Mouse (Mus musculus): ENCODE data around the gene Rbfox3. TPM values are rescaled to one million over a fixed set of nuclear protein-coding genes. Genes with fewer than 3 reads are reported as not detected.

The Rbfox3 gene
- polyA plus RNA-seq, 1 experiment from 2014 or later = 0.26 TPM

DNA sequence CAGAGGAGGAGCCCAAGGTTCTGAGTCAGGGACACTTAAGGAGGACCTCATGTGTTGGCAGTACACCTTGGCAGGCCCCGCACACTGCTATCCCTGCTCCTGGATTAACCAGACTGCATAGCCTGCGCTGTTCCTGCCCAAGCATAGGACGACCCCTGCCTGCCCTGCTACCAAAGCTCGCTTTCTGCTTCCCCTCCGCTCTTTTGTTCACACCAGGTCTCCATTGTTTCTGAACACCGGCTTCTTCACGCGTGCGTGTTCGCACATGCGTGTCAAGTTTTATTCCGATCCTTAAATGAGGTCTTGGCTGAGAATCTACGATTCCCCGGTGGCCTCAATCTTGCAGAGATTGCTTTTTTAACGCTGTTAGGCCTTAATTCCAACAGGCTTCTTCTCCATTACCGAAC lies 20.4 kb downstream of the Rbfox3 start:
- Histone ChIP-seq H3K36me3 (no peaks in the 10 kb centered on the region), H3K4me3 (no peak overlapping the region), H3K4me1 (replicated peaks) (no peaks in the 10 kb centered on the region), H3K9ac (no peak overlapping the region), H3K27ac (ENCODE audit: poor library complexity, severe bottlenecking) (no peak overlapping the region), H3K4me2 (no peak overlapping the region), H3K9me3 (replicated peaks) (no peaks in the 10 kb centered on the region; the same call in 1 of the 2 replicates), H3K27me3 (replicated peaks) (peaks cover 22% of the 10 kb centered on the region; the same call in 1 of the 2 replicates)
- no peak for ATAC-seq (ENCODE audit: insufficient number of reproducible peaks, low FRiP score)
- 76% methylated on average over 16 of the region's 16 CpGs for WGBS

DNA sequence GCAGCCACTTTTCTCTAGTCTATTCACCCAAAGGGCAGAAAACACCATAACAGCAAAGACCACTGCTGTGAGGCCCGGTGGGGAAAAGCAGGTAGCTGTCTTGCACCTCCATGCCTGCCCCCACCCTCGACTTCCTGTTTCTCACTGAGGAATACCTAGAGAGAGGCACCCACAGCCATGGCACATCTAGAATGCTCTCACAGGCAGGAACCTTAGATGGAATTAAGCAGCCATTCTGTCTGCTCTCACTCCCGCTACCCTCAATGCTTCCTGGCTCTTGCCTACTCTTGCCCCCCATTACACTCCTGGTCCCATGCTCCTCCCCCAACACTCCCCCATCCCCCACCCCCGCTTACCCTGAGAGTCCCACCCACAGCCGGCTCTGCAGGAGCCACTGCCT lies 20.9 kb downstream of the Rbfox3 start:
- ATAC-seq (ENCODE audit: insufficient number of reproducible peaks, low FRiP score) = no peak
- H3K9ac ChIP-seq = no peak overlapping the region
- H3K4me3 ChIP-seq = no peak overlapping the region
- H3K36me3 ChIP-seq = no peaks in the 10 kb centered on the region
- no peak overlapping the region for H3K27ac ChIP-seq (ENCODE audit: poor library complexity, severe bottlenecking)
- 42% methylated on average over 5 of the region's 5 CpGs for WGBS
- H3K4me1 ChIP-seq (replicated peaks) = no peaks in the 10 kb centered on the region
- peaks cover 18% of the 10 kb centered on the region; the same call in 1 of the 2 replicates for H3K27me3 ChIP-seq (replicated peaks)
- no peaks in the 10 kb centered on the region; the same call in 1 of the 2 replicates for H3K9me3 ChIP-seq (replicated peaks)
- H3K4me2 ChIP-seq = no peak overlapping the region

DNA sequence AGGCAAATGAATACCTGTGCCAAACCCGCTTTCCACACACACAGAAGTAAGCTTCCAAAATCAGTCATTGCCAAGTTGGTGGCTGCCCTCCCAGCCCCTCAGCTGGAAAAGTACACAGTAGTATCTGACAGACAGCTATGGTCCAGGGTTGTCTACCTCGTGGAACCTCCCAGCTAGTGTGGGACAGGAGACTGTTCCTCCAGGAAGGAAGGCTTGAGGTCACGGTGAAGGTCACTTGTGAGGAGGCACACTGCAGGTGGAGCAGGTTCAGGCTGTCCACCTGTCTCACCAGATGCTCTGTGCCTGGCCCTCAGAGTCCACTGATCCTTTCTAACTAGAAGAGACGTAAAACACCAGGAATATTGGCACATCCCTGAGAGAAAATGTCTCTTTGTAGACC lies 21.9 kb downstream of the Rbfox3 start:
- Histone ChIP-seq H3K27ac (ENCODE audit: poor library complexity, severe bottlenecking) (no peak overlapping the region), H3K27me3 (replicated peaks) (peaks cover 18% of the 10 kb centered on the region; the same call in 1 of the 2 replicates), H3K4me2 (no peak overlapping the region), H3K9ac (no peak overlapping the region), H3K4me1 (replicated peaks) (no peaks in the 10 kb centered on the region), H3K9me3 (replicated peaks) (no peaks in the 10 kb centered on the region; the same call in 1 of the 2 replicates), H3K4me3 (no peak overlapping the region), H3K36me3 (no peaks in the 10 kb centered on the region)
- WGBS = 75% methylated on average over 4 of the region's 4 CpGs
- ATAC-seq (ENCODE audit: insufficient number of reproducible peaks, low FRiP score) = no peak

DNA sequence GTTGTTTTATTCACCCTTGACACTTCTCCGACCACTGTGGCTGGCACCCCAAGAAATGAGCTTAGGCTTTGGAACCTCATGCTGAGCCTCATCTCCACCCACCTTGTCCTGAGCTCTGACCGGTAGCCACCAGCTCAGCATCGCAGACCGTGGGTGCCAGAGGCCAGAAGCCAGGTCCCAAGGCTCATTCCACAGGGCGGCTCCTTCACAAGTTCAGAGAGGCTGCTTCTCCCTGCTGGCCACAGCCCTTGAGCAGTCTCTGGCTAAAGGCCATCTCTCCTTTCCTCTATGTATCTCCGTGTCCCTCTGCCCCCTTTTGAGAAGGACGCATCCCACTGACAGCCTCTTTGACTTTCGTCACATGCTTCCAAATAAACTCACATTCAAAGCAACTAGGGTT lies 23.0 kb downstream of the Rbfox3 start:
- no peak for ATAC-seq (ENCODE audit: insufficient number of reproducible peaks, low FRiP score)
- Histone ChIP-seq H3K4me3 (no peak overlapping the region), H3K4me1 (replicated peaks) (no peaks in the 10 kb centered on the region), H3K36me3 (no peaks in the 10 kb centered on the region), H3K9me3 (replicated peaks) (no peaks in the 10 kb centered on the region; the same call in 1 of the 2 replicates), H3K4me2 (no peak overlapping the region), H3K27ac (ENCODE audit: poor library complexity, severe bottlenecking) (no peak overlapping the region), H3K27me3 (replicated peaks) (peaks cover 18% of the 10 kb centered on the region; the same call in 1 of the 2 replicates), H3K9ac (no peak overlapping the region)
- 70% methylated on average over 8 of the region's 8 CpGs for WGBS

DNA sequence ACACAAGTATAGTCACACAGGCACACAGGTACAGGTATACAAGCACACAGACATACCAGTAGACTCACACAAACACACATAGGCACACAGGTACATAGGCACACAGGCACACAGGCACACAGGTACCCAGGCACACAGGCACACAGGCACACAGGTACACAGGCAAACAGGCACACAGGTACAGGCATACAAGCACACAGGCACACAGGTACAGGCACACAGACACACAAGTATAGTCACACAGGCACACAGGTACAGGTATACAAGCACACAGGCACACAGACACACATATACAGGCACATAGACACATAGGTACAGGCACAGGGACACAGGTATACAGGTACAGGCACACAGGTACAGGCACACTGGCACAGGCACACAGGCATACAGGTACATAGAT lies 24.2 kb downstream of the Rbfox3 start:
- Histone ChIP-seq H3K36me3 (no peaks in the 10 kb centered on the region), H3K9me3 (replicated peaks) (no peaks in the 10 kb centered on the region; the same call in 1 of the 2 replicates), H3K9ac (no peak overlapping the region), H3K4me1 (replicated peaks) (no peaks in the 10 kb centered on the region), H3K4me2 (no peak overlapping the region), H3K27me3 (replicated peaks) (peaks cover 28% of the 10 kb centered on the region; the same call in 1 of the 2 replicates), H3K27ac (ENCODE audit: poor library complexity, severe bottlenecking) (no peak overlapping the region), H3K4me3 (no peak overlapping the region)
- no peak for ATAC-seq (ENCODE audit: insufficient number of reproducible peaks, low FRiP score)

DNA sequence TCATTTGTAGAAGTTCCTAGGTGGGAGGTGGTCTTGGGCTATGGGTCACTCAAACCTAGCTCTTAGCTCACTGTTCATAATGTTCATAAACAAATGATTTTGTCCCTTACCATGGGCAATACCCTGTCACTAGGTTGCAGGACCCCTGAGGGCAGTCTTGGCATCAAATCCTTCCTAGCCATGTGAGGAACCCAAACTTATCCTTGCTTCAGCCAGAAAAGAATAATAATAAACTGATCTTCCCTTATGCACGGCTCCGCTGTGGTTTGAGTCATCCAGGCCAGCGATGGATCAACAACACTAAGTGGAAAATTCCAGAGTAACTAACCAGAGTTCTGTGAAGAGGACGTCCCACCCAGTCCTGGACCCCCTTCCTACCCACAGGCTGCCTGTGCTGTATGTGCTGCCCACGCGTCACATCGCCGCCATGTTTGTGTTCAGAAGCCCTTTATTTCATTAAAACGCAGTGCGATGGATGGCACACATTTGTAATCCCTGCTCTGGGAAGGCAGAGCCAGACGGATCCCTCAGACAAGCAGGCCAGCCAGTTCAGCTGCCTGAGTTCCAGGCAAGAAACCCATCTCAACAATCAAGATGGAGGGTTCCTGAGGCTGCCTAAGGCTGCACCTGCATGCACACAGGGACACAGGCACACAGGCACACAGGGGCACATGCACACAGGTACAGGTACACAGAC lies 25.0 kb downstream of the Rbfox3 start:
- no peak for ATAC-seq (ENCODE audit: insufficient number of reproducible peaks, low FRiP score)
- WGBS = 87% methylated on average over 11 of the region's 11 CpGs
- Histone ChIP-seq H3K4me1 (replicated peaks) (0 out of 2 replicates have a peak, but pooled peaks cover 2% of the 10 kb centered on the region), H3K4me2 (no peak overlapping the region), H3K4me3 (no peak overlapping the region), H3K27ac (ENCODE audit: poor library complexity, severe bottlenecking) (no peak overlapping the region), H3K27me3 (replicated peaks) (peaks cover 32% of the 10 kb centered on the region; the same call in 1 of the 2 replicates), H3K9me3 (replicated peaks) (no peaks in the 10 kb centered on the region; the same call in 1 of the 2 replicates), H3K36me3 (no peaks in the 10 kb centered on the region), H3K9ac (no peak overlapping the region)

DNA sequence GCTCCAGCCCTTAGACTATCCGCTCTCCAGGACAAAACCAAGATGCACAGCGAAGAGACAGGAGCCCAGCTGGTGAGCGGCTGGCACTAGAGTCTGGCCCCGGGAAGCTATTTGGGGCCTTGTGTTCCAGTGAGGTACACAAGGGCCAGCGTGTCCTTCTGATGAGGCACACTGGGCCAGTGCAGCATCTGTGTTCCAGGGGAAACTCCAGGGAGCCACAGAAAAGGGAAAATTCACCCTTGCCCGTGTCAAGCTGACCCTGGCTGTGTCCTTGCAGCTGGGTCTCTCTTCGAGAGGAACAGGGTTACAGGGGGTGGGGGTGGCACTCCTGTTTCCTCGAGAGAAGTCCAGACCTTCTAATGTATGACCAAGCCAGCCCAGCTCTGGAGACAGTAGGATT lies 25.8 kb downstream of the Rbfox3 start:
- Histone ChIP-seq H3K4me1 (replicated peaks) (0 out of 2 replicates have a peak, but pooled peaks cover 6% of the 10 kb centered on the region), H3K4me3 (no peak overlapping the region), H3K27ac (ENCODE audit: poor library complexity, severe bottlenecking) (no peak overlapping the region), H3K27me3 (replicated peaks) (peaks cover 32% of the 10 kb centered on the region; the same call in 1 of the 2 replicates), H3K9me3 (replicated peaks) (no peaks in the 10 kb centered on the region; the same call in 1 of the 2 replicates), H3K36me3 (no peaks in the 10 kb centered on the region), H3K4me2 (no peak overlapping the region), H3K9ac (no peak overlapping the region)
- ATAC-seq (ENCODE audit: insufficient number of reproducible peaks, low FRiP score) = no peak
- WGBS = 68% methylated on average over 8 of the region's 8 CpGs

DNA sequence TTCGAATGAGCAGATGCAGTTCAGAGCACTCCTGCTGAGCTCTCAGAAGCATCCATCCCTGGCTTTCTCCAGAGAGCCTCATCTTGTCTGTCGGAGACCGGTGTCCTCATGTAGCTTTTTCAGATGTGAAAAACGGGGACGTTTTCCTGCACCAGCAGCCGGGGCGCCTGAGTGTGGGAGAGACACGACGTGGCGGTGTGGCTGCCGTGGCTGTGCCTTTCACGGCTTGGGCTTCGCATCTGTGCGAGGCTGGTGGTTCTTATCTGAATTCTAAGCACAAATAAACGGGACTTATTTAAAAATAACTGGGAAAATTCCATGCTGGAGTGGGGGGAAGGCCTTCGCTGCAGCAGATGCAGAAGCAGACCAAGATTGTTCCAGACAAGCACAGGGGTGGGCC lies 26.3 kb downstream of the Rbfox3 start:
- no peak for ATAC-seq (ENCODE audit: insufficient number of reproducible peaks, low FRiP score)
- WGBS = 79% methylated on average over 16 of the region's 16 CpGs
- no peaks in the 10 kb centered on the region for H3K36me3 ChIP-seq
- no peak overlapping the region for H3K4me3 ChIP-seq
- H3K9me3 ChIP-seq (replicated peaks) = no peaks in the 10 kb centered on the region; the same call in 1 of the 2 replicates
- no peak overlapping the region for H3K4me2 ChIP-seq
- H3K4me1 ChIP-seq (replicated peaks) = 0 out of 2 replicates have a peak, but pooled peaks cover 6% of the 10 kb centered on the region
- H3K27me3 ChIP-seq (replicated peaks) = peaks cover 30% of the 10 kb centered on the region; the same call in 1 of the 2 replicates
- no peak overlapping the region for H3K9ac ChIP-seq
- H3K27ac ChIP-seq (ENCODE audit: poor library complexity, severe bottlenecking) = no peak overlapping the region

DNA sequence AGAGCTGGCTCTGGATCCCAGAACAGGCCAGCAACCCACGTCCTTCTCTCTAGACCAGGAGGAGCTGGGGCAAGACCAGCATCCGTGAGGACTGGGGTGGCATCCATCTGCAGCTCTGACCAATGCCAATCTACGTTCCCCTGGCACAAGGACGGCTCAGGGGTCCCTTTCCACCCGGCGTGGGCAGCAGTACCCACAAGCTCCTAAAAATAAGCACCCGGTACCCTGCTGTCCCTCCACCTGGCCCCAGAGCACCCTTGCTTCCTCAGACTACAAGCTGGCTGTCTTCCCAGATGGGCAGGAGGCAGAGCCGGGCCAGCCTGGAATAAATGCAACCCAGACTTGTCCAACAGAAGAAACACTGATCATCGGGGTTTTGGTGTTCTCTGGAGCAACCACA lies 28.3 kb downstream of the Rbfox3 start:
- no peak overlapping the region for H3K4me3 ChIP-seq
- 64% methylated on average over 9 of the region's 9 CpGs for WGBS
- no peak overlapping the region for H3K9ac ChIP-seq
- H3K36me3 ChIP-seq = no peaks in the 10 kb centered on the region
- H3K9me3 ChIP-seq (replicated peaks) = peaks cover 3% of the 10 kb centered on the region
- H3K27me3 ChIP-seq (replicated peaks) = peaks cover 14% of the 10 kb centered on the region; the same call in 1 of the 2 replicates
- H3K4me2 ChIP-seq = no peak overlapping the region
- no peak overlapping the region for H3K27ac ChIP-seq (ENCODE audit: poor library complexity, severe bottlenecking)
- H3K4me1 ChIP-seq (replicated peaks) = 0 out of 2 replicates have a peak, but pooled peaks cover 6% of the 10 kb centered on the region
- ATAC-seq (ENCODE audit: insufficient number of reproducible peaks, low FRiP score) = no peak

DNA sequence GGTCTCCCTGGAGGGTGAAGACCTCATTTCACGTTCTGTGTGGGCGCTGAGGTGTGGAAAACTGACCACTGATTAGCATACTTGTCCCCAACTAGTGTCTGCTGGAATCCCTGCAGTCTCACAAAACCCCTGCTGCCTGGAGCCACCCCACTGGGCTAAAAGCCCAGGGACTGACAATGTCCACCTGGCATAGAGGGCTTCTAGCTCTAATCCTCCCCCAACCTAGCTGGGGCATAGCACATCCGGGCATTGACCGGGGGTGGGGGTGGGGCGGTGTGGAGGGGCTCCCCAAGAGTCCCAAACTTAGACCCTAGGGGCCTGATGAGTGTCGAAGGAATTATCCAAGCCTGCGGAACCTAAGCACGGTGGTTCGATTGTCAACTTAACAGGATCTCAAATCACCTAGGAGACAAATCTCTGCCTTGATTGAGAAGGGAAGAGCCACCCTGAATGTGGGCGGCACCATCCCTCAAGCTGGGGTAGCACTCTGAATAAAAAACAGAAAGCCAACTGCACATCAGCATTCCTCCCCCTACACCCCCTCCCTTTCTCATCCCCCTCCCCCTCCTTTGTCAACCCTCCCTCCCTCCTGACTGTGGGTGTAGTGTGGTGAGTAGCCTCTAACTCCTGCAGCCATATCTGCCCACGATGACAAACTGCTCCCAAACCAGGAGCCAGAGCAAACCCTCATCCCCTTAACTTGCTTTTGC lies 29.5 kb downstream of the Rbfox3 start:
- no peak overlapping the region for H3K27ac ChIP-seq (ENCODE audit: poor library complexity, severe bottlenecking)
- ATAC-seq (ENCODE audit: insufficient number of reproducible peaks, low FRiP score) = no peak
- H3K4me2 ChIP-seq = no peak overlapping the region
- WGBS = 24% methylated on average over 11 of the region's 11 CpGs
- H3K4me3 ChIP-seq = no peak overlapping the region
- peaks cover 7% of the 10 kb centered on the region for H3K9me3 ChIP-seq (replicated peaks)
- 0 out of 2 replicates have a peak, but pooled peaks cover 6% of the 10 kb centered on the region for H3K4me1 ChIP-seq (replicated peaks)
- H3K36me3 ChIP-seq = no peaks in the 10 kb centered on the region
- peaks cover 14% of the 10 kb centered on the region; the same call in 1 of the 2 replicates for H3K27me3 ChIP-seq (replicated peaks)
- no peak overlapping the region for H3K9ac ChIP-seq

DNA sequence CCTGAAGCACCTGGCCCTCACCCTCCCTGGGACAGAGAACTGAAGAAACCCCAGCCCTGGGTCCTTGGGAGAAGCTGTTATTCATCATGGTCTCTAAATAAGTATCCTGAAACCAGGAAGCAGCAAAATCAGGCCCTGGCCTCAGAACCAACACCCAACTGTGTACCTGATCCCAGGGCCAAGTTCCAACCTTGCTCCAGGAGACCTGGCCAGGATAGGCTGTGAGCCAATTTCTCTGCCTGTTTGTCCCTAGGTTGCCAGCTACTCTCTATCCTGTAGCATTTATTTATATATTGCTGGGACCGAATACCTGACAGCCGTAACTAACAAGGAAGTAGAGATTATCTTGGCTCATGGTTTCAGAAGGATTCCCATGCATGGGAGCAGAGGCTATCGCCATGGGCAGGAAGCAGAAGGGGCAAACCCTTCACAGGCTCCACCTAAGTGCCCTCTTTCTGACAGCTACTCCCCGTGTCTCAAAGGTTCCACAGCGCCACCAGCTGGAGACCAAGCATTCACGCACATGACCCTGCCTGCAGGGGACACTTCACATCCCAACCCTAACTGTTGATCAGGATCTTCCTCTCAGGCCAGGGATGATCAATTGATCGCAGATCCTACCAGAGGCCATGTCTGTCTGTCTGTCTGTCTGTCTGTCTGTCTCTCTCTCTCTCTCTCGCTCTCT lies 31.8 kb downstream of the Rbfox3 start:
- H3K27ac ChIP-seq (ENCODE audit: poor library complexity, severe bottlenecking) = no peak overlapping the region
- H3K4me1 ChIP-seq (replicated peaks) = 0 out of 2 replicates have a peak, but pooled peaks cover 9% of the 10 kb centered on the region
- H3K4me3 ChIP-seq = no peak overlapping the region
- no peaks in the 10 kb centered on the region for H3K36me3 ChIP-seq
- H3K9me3 ChIP-seq (replicated peaks) = peaks cover 7% of the 10 kb centered on the region
- peaks cover 18% of the 10 kb centered on the region; the same call in 1 of the 2 replicates for H3K27me3 ChIP-seq (replicated peaks)
- no peak overlapping the region for H3K4me2 ChIP-seq
- 83% methylated on average over 8 of the region's 8 CpGs for WGBS
- no peak for ATAC-seq (ENCODE audit: insufficient number of reproducible peaks, low FRiP score)
- no peak overlapping the region for H3K9ac ChIP-seq

Measured in heart, embryonic 12.5 days (tissue).